Mouse (Mus musculus): Measurements from ENCODE around the gene Mapk7.

The Mapk7 gene

GRCm38 (mm10) chr11:61494129-61494997 lies at the start of gene Mapk7:
Gene Mapk7, minus strand, starts transcription at chr11:61494406.
- DNase-seq (ENCODE audit: extremely low spot score, low spot score), result peak; percentile 100

- no peak for DNase-seq (ENCODE audit: extremely low spot score, low spot score)
Measured at GRCm38 (mm10) chr11:61541106-61541505, 46.9 kb upstream of the Mapk7 start.

GRCm38 (mm10) chr11:61540642-61541041 lies 46.4 kb upstream of the Mapk7 start:
- no peak for DNase-seq (ENCODE audit: extremely low spot score, low spot score)

DNA sequence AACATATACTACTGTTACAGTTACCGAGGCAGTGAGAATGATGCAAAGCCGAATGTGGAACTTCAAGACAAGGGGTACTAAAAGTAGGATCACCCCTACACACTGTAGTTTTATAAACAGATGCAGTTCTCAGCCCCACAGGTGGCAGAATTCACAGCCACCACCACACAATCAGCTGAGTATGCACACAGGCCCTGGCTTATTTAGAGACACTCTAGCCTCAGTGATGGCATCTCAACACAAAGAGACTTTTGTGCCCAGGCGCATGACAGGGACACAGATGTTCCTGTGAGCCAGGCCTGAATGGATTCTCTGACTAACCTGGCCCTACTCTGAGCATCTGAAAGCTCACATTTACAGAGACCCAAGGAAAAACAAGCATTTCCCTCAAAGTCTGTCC lies 43.2 kb upstream of the Mapk7 start:
- no peak for DNase-seq (ENCODE audit: extremely low spot score, low spot score)

GRCm38 (mm10) chr11:61536952-61537351 lies 42.7 kb upstream of the Mapk7 start:
- no peak for DNase-seq (ENCODE audit: extremely low spot score, low spot score)

- no peak for DNase-seq (ENCODE audit: extremely low spot score, low spot score)
Measured at GRCm38 (mm10) chr11:61535530-61535929, 41.3 kb upstream of the Mapk7 start.

GRCm38 (mm10) chr11:61533571-61533970 lies 39.4 kb upstream of the Mapk7 start:
- no peak for DNase-seq (ENCODE audit: extremely low spot score, low spot score)

GRCm38 (mm10) chr11:61532820-61533219 lies 38.6 kb upstream of the Mapk7 start:
- no peak for DNase-seq (ENCODE audit: extremely low spot score, low spot score)

DNA sequence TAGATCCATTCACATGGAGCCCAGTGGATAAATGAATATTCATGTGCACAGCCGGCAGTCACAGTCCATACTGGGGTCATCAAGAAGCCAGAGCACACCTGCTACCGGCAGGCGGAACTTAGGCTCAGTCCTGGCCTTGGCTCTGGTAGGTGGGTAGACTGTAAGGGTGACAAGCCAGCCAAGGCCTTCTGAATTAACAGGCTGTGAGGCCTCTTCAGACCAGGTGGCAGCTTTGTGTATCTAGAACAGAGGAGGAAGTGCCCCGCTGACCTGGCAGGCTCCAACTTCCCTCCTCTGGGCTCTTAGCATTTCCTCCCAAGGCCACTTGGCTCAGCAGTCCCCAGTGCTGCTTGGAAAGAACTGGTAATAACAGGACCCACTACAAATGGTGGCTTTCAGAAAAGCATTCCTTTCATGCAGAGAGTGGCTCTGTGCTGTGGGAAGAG lies 35.1 kb upstream of the Mapk7 start:
- DNase-seq (ENCODE audit: extremely low spot score, low spot score), result no peak

DNA sequence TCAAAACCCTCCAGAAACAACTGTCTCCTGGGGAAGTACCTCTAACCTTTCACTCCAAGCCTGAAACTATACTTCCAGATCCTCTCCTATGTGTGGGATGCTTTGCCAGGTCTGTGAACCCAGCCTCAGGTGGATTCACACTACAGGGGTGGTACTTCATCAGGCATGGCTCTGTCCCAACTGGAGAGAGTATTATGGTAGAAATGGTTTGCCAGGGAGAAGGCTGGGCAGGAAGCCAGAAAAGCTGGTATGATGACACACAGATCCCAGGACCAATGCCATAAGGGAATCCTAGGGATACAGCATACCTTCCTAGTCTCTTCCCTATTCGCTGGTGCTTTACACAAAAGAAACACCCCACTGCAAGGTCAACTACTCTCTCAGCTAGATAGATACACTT lies 32.7 kb upstream of the Mapk7 start:
- no peak for DNase-seq (ENCODE audit: extremely low spot score, low spot score)

DNA sequence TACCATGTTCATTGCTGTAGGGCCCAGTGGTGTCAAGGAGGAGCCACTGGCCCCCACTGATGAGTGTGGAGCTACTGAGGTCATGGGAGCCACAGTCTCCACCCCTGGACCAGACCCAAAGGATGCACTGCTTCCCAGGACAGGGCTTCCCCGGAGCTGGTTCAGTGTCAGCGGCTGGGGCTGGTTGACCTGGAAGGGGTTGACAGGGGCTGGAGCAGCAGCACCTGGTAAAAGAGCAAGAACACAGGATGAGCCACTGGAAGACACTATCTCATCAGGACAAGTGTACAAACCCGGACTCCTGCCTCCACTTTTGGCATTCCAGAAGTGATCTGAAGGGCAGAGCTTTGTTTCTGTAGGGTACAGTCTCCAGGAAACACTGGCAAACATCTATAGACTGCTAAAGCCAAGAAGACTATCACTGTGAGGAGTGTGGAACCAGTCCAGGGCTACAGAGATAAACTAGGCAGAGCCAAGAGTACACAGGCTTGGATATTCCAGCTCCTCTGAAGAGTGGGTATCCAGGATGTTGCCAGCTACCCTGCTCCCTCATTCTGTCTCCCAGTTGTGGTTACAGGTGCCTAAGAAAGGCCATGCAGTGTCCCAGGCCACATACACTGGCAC lies 25.4 kb upstream of the Mapk7 start:
- DNase-seq (ENCODE audit: extremely low spot score, low spot score), result no peak

GRCm38 (mm10) chr11:61518871-61519270 lies 24.7 kb upstream of the Mapk7 start:
- DNase-seq (ENCODE audit: extremely low spot score, low spot score), result no peak

DNA sequence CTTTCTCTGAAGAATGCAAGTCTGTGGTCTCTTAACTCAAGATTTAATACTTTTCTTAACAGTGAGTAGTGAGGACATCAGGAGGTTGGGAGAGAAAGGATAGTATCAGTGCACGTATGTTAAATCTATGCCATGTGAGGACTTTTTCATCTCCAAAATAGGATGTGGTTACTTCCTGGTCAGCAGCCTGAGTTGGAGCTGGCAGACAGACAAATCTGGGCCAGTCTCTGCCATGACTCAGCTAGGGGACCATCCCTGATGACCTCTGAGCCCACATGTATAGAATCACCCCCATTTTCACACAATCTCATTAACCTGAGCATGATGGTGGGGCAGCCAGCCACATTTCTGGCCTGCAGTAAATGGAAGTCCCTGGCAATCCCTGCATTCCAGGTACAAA lies 23.8 kb upstream of the Mapk7 start:
- DNase-seq (ENCODE audit: extremely low spot score, low spot score), result no peak

DNA sequence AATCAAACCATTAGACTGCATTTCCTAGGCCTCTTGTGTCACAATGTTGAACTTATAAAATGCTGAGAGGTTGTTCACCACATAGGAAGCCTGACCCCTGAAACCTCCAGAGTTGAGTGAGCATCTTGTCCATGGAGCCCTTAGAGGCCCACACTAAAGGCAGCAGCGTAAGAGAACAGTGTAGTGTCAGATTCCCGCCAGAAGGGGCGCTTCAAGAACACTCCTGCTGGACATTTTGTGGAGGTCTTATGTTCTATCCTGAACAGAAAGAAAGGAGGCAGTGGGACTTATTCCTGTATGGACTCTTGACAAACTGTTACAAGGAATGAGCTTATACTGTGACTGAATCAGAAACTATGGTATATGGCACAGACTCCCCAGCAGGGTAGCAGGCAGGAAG lies 20.7 kb upstream of the Mapk7 start:
- peak; percentile 45 for DNase-seq (ENCODE audit: extremely low spot score, low spot score)

DNA sequence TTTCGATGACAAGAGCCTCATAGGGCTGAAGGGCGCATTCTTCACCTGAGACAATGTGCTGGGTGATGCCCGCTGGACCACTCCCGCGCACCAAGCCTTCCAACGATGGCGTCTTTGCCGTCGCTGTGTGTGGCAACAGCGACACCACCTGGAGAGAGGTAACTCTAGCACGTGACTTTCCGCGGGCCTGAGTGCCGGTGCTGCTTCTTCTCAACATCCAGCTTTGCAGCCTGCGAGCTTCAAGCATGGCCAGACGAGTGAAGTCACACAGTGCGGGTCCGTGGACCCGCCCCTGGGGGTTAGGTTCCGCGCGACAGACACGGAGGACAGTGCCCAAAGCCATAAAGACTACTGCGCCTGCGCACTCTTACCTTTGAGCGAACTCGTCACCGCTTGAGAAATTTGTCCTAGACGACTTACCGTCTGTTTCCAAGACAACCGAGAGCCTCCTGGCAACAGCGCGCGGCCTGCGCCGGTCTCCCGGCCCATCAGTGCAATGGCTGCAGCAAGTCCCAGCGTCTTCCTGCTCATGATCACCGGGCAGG lies 10.6 kb upstream of the Mapk7 start, which contains the start of gene B9d1:
Gene B9d1, plus strand, starts transcription at position 432 of the 545 bp plus-strand sequence.
- DNase-seq (ENCODE audit: extremely low spot score, low spot score), result peak; percentile 98

DNA sequence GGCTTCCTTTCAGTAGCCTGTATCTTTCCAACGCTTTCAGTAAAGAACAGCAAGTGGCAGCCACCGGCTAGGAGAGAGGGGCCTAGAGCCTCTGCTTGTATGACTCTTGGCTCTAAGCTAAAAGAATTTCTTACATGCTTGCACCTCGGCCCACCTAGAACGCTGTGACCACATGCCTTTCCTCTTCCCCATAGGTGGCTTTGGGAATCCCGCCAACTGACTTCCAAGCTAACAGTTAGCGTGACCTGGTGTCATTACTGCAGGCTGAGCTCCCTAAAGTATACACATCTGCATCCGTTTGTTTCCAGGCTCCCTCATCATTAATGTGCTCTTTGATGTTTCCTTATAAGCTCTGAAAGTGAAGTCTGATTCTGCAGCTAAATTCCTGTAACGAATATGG lies 9.7 kb upstream of the Mapk7 start:
- no peak for DNase-seq (ENCODE audit: extremely low spot score, low spot score)

GRCm38 (mm10) chr11:61498736-61499504 lies 4.7 kb upstream of the Mapk7 start:
- no peak for DNase-seq (ENCODE audit: extremely low spot score, low spot score)

DNA sequence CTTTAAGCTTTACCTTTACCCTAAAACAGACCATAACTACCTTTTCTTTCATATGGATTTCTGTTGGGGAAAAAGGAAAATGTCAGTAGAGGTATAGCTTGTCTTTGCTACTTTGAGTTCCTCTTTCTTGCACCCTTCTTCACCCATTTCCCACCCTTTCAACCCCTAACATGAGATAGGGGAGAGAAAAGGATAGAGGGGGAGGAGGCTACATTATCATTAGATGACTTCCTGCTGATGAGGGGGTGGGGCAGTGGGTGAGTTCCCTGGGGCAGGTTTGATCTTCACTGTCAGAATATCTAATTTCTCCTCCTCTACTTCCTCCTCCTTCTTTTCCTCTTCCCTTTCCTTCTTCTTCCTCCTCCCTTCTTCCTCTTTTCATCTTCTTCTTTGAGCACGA lies 3.3 kb upstream of the Mapk7 start:
- no peak for DNase-seq (ENCODE audit: extremely low spot score, low spot score)

- DNase-seq (ENCODE audit: extremely low spot score, low spot score), result no peak
Measured at GRCm38 (mm10) chr11:61495528-61495927, 1.3 kb upstream of the Mapk7 start.

GRCm38 (mm10) chr11:61493525-61494128 lies 579 bp downstream of the Mapk7 start:
- no peak for DNase-seq (ENCODE audit: extremely low spot score, low spot score)

GRCm38 (mm10) chr11:61492749-61493401 lies 1.3 kb downstream of the Mapk7 start:
- no peak for DNase-seq (ENCODE audit: extremely low spot score, low spot score)
